Mouse (Mus musculus): ENCODE data around the gene Necab3. TPM values are rescaled to one million over a fixed set of nuclear protein-coding genes. Genes with fewer than 3 reads are reported as not detected.

Necab3 gene
- polyA plus RNA-seq, 1 experiment from 2014 or later, result 11.6 TPM

DNA sequence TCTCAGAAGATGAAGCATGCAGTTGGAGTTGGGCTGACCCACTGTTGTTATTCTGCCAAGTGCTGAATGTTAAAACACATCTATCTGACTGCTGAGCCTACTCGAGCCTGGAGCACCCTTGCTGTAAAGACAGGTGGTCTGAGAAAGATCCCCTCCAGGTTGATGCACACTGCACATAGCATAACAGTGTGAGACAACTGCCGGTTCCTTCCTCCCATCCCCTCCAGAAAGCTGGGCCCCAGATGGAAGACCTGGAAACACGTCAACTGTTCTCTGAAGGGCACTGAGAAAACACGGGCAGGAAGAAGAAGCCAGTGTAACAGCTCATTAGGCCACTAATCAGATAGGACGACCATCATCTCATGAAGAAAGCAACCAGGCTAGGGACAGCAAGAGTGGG lies 60.1 kb downstream of the Necab3 start:
- no peak for ATAC-seq (ENCODE audit: low FRiP score)
- H3K27me3 ChIP-seq, result no peaks in the 10 kb centered on the region
- H3K9ac ChIP-seq, result no peak overlapping the region
- peaks cover 3% of the 10 kb centered on the region; the same call in 1 of the 2 replicates for H3K4me1 ChIP-seq
- peaks cover 10% of the 10 kb centered on the region; the same call in 1 of the 2 replicates for H3K36me3 ChIP-seq
- no peak overlapping the region for H3K4me2 ChIP-seq (replicated peaks)
- H3K9me3 ChIP-seq (replicated peaks), result no peaks in the 10 kb centered on the region
- no peak overlapping the region for H3K27ac ChIP-seq
- WGBS, result 67% methylated on average over 5 of the region's 5 CpGs
- H3K4me3 ChIP-seq, result no peak overlapping the region

DNA sequence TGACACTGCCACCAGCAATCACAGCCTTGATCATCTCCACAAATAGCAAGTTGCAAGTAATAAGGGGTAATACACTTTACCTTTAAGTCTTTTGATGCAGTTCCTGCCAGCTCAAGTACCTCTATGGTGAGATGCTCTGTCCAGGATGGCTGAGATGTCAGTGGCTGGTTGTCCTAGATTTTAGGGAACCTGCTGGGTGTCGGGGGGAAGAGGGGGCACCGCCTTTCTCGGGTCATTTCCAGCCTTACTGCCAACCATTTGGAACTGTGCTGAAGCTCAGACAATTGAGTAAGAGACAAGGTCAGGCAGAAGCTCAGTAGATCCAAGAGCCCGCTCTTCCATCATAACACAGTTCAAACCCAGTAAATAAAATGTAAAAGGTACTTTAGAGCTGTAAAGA lies 63.7 kb downstream of the Necab3 start:
- no peak overlapping the region for H3K4me3 ChIP-seq
- H3K4me2 ChIP-seq (replicated peaks), result no peak overlapping the region
- peaks cover 3% of the 10 kb centered on the region; the same call in 1 of the 2 replicates for H3K4me1 ChIP-seq
- no peak overlapping the region for H3K9ac ChIP-seq
- H3K36me3 ChIP-seq, result no peaks in the 10 kb centered on the region
- WGBS, result 94% methylated on average over 4 of the region's 4 CpGs
- no peaks in the 10 kb centered on the region for H3K9me3 ChIP-seq (replicated peaks)
- H3K27me3 ChIP-seq, result no peaks in the 10 kb centered on the region
- no peak for ATAC-seq (ENCODE audit: low FRiP score)
- no peak overlapping the region for H3K27ac ChIP-seq

Other genes starting within 250 kb of the Necab3 start
- 13.7 and 16.3 TPM in 2 replicates for gene Cdk5rap1, start 185.9 kb downstream of the Necab3 start, polyA plus RNA-seq (2016; fragmentation: Nextera tagmentation; extraction: Ambion mirVana)
- 8.9 and 9.7 TPM in 2 replicates for gene Snta1, start 150.8 kb downstream of the Necab3 start, polyA plus RNA-seq (2016; fragmentation: Nextera tagmentation; extraction: Ambion mirVana)
- 68.0 and 77.3 TPM in 2 replicates for gene Cbfa2t2, start 122.4 kb downstream of the Necab3 start, polyA plus RNA-seq (2016; fragmentation: Nextera tagmentation; extraction: Ambion mirVana)
- gene 1700003F12Rik, start 11.8 kb downstream of the Necab3 start, polyA plus RNA-seq (2016; fragmentation: Nextera tagmentation; extraction: Ambion mirVana), result 1.4 and 3.2 TPM in 2 replicates
- gene Actl10, start 7.1 kb downstream of the Necab3 start, polyA plus RNA-seq (2016; fragmentation: Nextera tagmentation; extraction: Ambion mirVana), result 0.92 and 0.96 TPM in 2 replicates
- gene E2f1, start 11.0 kb upstream of the Necab3 start, polyA plus RNA-seq (2016; fragmentation: Nextera tagmentation; extraction: Ambion mirVana), result 25.0 and 30.7 TPM in 2 replicates
- 14.1 and 14.3 TPM in 2 replicates for gene Pxmp4, start 44.8 kb upstream of the Necab3 start, polyA plus RNA-seq (2016; fragmentation: Nextera tagmentation; extraction: Ambion mirVana)
- 1.1 and 1.3 TPM in 2 replicates for gene Zfp341, start 54.4 kb upstream of the Necab3 start, polyA plus RNA-seq (2016; fragmentation: Nextera tagmentation; extraction: Ambion mirVana)
- not detected in 2 replicates for gene 4930519P11Rik, start 54.5 kb upstream of the Necab3 start, polyA plus RNA-seq (2016; fragmentation: Nextera tagmentation; extraction: Ambion mirVana)
- 26.6 and 28.4 TPM in 2 replicates for gene Chmp4b, start 92.8 kb upstream of the Necab3 start, polyA plus RNA-seq (2016; fragmentation: Nextera tagmentation; extraction: Ambion mirVana)
- 0.36 TPM in 1 of 2 replicates, not detected in the other for gene Gm14214, start 211.1 kb upstream of the Necab3 start, polyA plus RNA-seq (2016; fragmentation: Nextera tagmentation; extraction: Ambion mirVana)
- 34.1 and 37.7 TPM in 2 replicates for gene Raly, start 232.2 kb upstream of the Necab3 start, polyA plus RNA-seq (2016; fragmentation: Nextera tagmentation; extraction: Ambion mirVana)
- 1.7 and 3.0 TPM in 2 replicates for gene a, start 232.5 kb upstream of the Necab3 start, polyA plus RNA-seq (2016; fragmentation: Nextera tagmentation; extraction: Ambion mirVana)

All from hindbrain, embryonic 12.5 days (tissue).